Mouse (Mus musculus) CH12F3 (cell line): ENCODE measurements around the gene Phf1.
"Not testable (repeated sequence)": the region's sequence is repeated elsewhere in the genome, so short reads cannot be mapped to it uniquely, and the experiment has no call there.

Experiments used
- in situ Hi-C: fragments of 300-500 bp; cut with MboI; formaldehyde crosslinking; loops from 2 replicates; pipeline ENCODE4 v1.14.3; 2020; ENCODE audit warnings: low sequenced_read_pairs

Gene Phf1

DNA sequence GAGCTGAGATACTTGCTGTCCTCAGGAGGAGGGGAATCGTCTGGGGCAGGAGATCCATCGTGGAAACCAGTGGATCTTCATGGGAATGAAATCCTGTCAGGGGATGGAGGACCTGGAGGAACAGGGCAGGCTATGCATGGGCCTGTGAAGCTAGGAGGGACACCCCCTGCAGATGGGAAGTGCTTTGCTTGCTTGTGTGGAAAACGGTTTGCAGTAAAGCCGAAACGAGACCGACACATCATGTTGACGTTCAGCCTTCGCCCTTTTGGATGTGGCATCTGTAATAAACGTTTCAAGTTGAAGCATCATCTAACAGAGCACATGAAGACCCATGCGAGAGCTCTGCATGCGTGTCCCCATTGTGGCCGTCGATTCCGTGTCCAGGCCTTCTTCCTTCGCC, 41.7 kb downstream of the Phf1 start:
- in situ Hi-C loops = no loop called here

DNA sequence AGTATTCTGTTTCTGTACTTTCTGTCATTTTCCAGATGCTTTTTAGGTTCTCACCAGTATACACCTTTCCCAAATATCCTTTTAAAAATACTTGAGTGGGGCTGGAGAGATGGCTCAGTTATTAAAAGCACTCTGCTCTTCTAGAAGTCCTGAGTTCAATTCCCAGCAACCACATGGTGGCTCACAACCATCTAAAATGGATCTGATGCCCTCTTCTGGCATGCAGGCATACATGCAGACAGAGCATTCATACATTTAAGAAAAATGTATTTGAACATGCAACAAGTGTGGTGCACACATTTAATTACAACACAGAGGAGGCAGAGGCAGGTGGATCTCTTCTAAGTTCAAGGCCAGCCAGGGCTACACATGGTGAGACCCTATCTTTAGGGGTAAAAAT, 42.6 kb downstream of the Phf1 start:
- in situ Hi-C loops = no loop called here

DNA sequence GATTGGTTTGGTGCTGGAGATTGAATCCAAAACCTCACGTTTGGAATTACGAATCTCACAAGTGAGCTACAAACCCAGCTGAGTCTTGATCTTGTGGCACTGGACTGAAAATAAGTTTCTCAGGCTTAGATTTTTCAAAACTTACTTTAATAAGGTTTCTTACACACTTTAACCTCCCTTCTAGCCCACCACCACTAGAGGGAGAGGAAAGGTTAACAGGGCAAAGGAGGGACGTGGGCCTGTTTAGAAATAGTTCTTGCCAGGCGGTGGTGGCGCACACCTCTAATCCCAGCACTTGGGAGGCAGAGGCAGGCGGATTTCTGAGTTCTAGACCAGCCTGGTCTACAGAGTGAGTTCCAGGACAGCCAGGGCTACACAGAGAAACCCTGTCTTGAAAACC, 44.5 kb downstream of the Phf1 start:
- in situ Hi-C loops = not testable (repeated sequence)

DNA sequence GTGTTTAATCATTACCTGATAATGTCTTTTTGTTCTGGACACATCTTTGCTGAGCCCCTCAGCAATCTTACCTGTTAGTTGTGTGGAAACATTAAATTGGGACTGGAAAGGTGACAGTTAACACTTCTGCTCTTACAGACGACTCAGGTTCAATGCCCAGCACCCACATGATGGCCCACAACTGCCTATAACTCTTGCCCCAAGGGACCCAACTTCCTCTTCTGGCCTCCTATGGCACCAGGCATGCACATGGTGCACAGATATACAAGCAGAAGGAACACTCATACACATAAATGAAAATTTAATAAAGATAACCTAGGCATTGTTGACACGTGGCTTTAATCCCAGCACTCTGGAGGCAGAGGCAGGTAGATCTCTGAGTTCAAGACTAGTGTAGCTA, 46.6 kb downstream of the Phf1 start:
- in situ Hi-C loops = no loop called here

DNA sequence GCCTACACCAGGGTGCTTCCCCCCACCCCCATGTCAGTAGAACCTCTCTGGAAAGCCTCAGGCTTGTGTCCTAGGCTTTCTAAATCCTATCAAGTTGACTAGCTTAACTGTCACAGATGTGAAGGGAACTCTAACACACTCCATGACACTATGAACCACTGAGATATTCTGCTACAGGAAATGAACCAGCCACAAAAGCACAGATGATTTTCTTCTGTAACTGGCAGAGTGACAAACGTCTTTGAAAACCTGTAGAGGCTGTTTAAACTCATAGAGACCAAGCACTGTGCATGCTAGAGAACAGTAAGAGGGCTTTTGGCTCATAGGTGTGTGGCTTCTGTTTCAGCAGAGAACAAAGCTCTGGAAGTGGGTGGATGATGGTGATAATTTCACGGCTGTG, 48.2 kb downstream of the Phf1 start:
- in situ Hi-C loops = no loop called here

DNA sequence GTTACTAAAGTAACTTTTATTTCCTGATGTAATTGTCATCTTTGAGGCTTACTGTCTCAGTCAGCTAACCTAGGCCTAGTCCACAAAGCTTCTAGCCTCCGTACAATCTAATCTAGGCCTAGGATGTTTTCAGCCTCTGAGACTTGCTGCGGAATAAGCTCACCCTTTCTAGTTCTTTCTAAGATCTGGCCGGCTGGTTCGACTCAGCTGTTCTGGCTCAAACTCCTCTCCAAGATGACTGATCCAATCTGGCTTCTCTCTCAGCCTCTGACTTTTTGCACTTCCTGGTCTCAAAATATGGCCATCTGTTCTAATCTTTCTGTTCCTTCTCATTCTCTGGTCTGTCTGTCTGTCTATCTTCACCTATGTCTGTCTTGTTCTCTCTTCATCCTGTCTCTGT, 50.5 kb downstream of the Phf1 start:
- in situ Hi-C loops = no loop called here

DNA sequence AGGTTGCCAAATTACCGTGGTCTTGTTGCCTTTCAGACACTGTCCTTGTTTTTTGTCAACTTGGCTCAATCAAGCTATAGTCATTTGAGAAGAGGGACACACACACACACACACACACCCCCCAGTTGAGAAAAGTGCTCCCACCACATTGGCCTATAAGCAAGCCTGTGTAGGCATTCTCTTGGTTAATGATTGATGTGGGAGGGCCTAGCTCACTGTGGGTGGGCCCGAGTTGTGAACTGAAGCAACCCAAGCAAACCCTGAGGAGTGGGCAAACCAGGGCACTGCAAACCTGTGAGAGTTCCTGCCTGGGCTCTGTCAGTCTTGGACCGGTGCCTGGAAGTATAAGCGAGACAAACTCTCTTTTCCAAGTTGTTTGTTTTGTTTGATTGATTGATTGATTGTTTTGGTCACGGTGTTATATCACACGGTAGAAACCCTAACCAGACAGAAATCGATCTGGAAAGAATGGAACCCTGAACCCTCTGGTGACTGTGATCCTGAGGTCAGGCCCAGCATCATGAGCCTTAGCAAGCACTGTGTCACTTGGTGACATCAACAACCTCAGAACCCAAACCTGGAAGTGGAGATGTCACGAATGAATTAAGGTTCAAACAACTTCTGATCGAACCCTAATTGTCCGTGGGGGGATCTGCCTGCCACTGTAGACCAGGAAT, 52.8 kb downstream of the Phf1 start:
- in situ Hi-C loops = no loop called here
